Mouse (Mus musculus) cerebellum, adult 11-12 months (tissue): ENCODE measurements around the gene Hhipl1.

Experiments
- DNase-seq: peaks from one replicate; pipeline ENCODE4 v3.0.0; 2022

Gene Hhipl1

GRCm38 (mm10) chr12:108305812-108306794 is at the start of gene Hhipl1:
Hhipl1 (plus strand) TSS chr12:108306270.
- DNase-seq, result no peak

- no peak for DNase-seq
These were observed 49.3 kb upstream of the Hhipl1 start for GRCm38 (mm10) chr12:108256734-108257133.

GRCm38 (mm10) chr12:108259322-108260049 is 46.6 kb upstream of the Hhipl1 start:
- no peak for DNase-seq

- DNase-seq, result peak; percentile 32
These were observed 45.1 kb upstream of the Hhipl1 start for GRCm38 (mm10) chr12:108260950-108261349.

- DNase-seq, result peak; percentile 49
These were observed 41.2 kb upstream of the Hhipl1 start for GRCm38 (mm10) chr12:108264918-108265317.

- peak; percentile 74 for DNase-seq
These were observed 40.0 kb upstream of the Hhipl1 start for GRCm38 (mm10) chr12:108265831-108266619.

- peak; percentile 39 for DNase-seq
These were observed 38.4 kb upstream of the Hhipl1 start for GRCm38 (mm10) chr12:108267653-108268052.

- DNase-seq, result peak; percentile 38
These were observed 37.1 kb upstream of the Hhipl1 start for GRCm38 (mm10) chr12:108268970-108269369.

GRCm38 (mm10) chr12:108269699-108270098 is 36.4 kb upstream of the Hhipl1 start:
- peak; percentile 46 for DNase-seq

GRCm38 (mm10) chr12:108270240-108270919 is 35.7 kb upstream of the Hhipl1 start:
- no peak for DNase-seq

- peak; percentile 65 for DNase-seq
These were observed 34.5 kb upstream of the Hhipl1 start for GRCm38 (mm10) chr12:108271351-108272142.

- DNase-seq, result peak; percentile 71
These were observed 33.9 kb upstream of the Hhipl1 start for GRCm38 (mm10) chr12:108272143-108272635.

- peak; percentile 66 for DNase-seq
These were observed 32.4 kb upstream of the Hhipl1 start for GRCm38 (mm10) chr12:108273466-108274312.

GRCm38 (mm10) chr12:108274313-108274595 is 31.8 kb upstream of the Hhipl1 start:
- DNase-seq, result peak; percentile 64

GRCm38 (mm10) chr12:108274661-108275507 is 31.2 kb upstream of the Hhipl1 start, which contains the start of gene Ccdc85c:
Ccdc85c (minus strand) TSS chr12:108275425.
- DNase-seq, result peak; percentile 77

- peak; percentile 99 for DNase-seq
These were observed 30.6 kb upstream of the Hhipl1 start for GRCm38 (mm10) chr12:108275508-108275890.

- peak; percentile 84 for DNase-seq
These were observed 29.9 kb upstream of the Hhipl1 start for GRCm38 (mm10) chr12:108275920-108276822.

- peak; percentile 65 for DNase-seq
These were observed 28.7 kb upstream of the Hhipl1 start for GRCm38 (mm10) chr12:108277341-108277841.
